Mouse (Mus musculus) neural tube, embryonic 14.5 days (tissue): ENCODE measurements around the gene Lrrc4b. TPM values are rescaled to one million over a fixed set of nuclear protein-coding genes. Genes with fewer than 3 reads are reported as not detected.

Experiments used
- ATAC-seq: fragments of 200-750 bp; cut with Nextera tagmentation; 2 replicates; pipeline ENCODE4 v1.8.0; 2017; ENCODE audit warnings: low read depth, mild to moderate bottlenecking, moderate TSS enrichment, moderate library complexity
- H3K27ac ChIP-seq: fragments of 300-500 bp; sonication (generic); 2 replicates; pipeline ENCODE4 v1.5.1; 2014; ENCODE audit warnings: low read depth, mild to moderate bottlenecking, control low read depth, low read length, moderate library complexity, mixed read lengths
- H3K27me3 ChIP-seq: fragments of 300-500 bp; sonication (generic); 2 replicates; pipeline ENCODE4 v1.6.1; 2014; ENCODE audit warnings: low read length; ENCODE audit not compliant: control insufficient read depth, insufficient read depth
- H3K36me3 ChIP-seq: fragments of 300-500 bp; sonication (generic); 2 replicates; pipeline ENCODE4 v1.6.1; 2014; ENCODE audit warnings: low read length, mixed read lengths; ENCODE audit not compliant: control insufficient read depth, insufficient read depth
- H3K4me1 ChIP-seq: fragments of 300-500 bp; sonication (generic); 2 replicates; pipeline ENCODE4 v1.6.1; 2014; ENCODE audit warnings: low read length; ENCODE audit not compliant: control insufficient read depth, insufficient read depth
- H3K4me2 ChIP-seq: fragments of 300-500 bp; sonication (generic); 2 replicates; pipeline ENCODE4 v1.6.1; 2014; ENCODE audit warnings: mild to moderate bottlenecking, low read depth, low read length, control low read depth
- H3K4me3 ChIP-seq: fragments of 300-500 bp; sonication (generic); 2 replicates; pipeline ENCODE4 v1.5.1; 2014; ENCODE audit warnings: low read depth, low read length, control low read depth, mixed read lengths
- H3K9ac ChIP-seq: fragments of 300-500 bp; sonication (generic); replicated peaks from 2 replicates; pipeline ENCODE4 v1.6.1; 2014; ENCODE audit warnings: low read depth, mild to moderate bottlenecking, control low read depth, low read length, mixed read lengths
- H3K9me3 ChIP-seq: fragments of 300-500 bp; sonication (generic); 2 replicates; pipeline ENCODE4 v1.6.1; 2016; ENCODE audit warnings: low read length; ENCODE audit not compliant: control insufficient read depth
- WGBS: fragments of 180-500 bp; shearing (Covaris S2); extraction: QIAGEN DNeasy Blood & Tissue Kit; methylation state at CpG from one replicate; pipeline ENCODE4 v1.1.7; 2014; 5-methylcytosine and 5-hydroxymethylcytosine counted together
- polyA plus RNA-seq: library from polyadenylated mRNA; unstranded; fragments of >200 nt; fragmentation: Nextera tagmentation; extraction: Ambion mirVana; gene quantifications from 2 replicates; pipeline ENCODE4 v1.2.1, GENCODE M21; 2014

Lrrc4b gene
- polyA plus RNA-seq, 1 experiment from 2014 or later = 28.1 TPM

DNA sequence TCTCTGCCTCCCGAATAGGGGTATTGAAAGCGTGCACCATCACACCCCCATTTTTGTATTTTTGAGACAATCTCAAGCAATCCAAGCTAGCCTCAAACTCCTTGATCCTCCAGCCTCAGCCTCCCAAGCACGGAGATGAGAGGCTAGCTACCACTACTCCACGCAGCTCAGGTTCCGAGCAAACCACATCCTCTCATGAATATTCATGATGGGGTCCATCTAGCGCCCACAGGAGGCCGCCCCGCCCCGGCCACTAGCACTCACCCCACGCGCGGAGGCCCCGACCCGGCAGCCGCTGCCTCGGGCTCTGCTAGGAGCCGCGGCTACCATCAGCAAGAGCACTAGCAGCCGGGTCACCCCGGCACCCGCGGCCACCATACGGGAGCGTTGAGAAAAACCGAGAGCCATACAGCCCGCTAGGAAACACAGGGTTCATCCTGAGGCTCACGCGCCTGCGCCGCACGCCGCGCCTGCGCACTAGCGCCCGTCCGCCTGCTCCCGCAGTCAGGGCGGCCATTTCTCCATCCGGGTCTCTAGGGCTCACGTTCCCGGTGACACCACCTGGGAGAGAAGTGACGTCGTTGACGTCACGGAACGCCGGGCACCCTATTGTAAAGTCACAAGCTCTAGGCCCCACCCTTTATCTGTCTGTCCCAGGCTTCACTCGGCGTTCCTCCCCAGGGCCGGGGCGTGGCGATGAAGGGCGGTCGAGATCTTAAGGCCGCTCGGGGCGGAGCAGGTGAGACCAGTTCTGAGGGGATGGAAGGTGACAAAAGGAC is 67.4 kb downstream of the Lrrc4b start, which contains the start of the genes Emc10 and Fam71e1:
Gene Emc10 (minus strand): TSS at position 538 of the 779 bp plus-strand sequence.
Gene Fam71e1 (plus strand): TSS at position 590 of the 779 bp plus-strand sequence.
- H3K4me3 ChIP-seq = peak within 1 kb of the TSS; percentile 77
- WGBS = under 1% methylated on average over 58 of the region's 58 CpGs
- H3K27me3 ChIP-seq = no peaks in the 10 kb centered on the region
- peaks cover 6% of the 10 kb centered on the region; the same call in 1 of the 2 replicates for H3K4me1 ChIP-seq
- peak within 1 kb of the TSS; percentile 76 for H3K4me2 ChIP-seq
- peak within 1 kb of the TSS; percentile 95 for H3K27ac ChIP-seq
- peak within 1 kb of the TSS; percentile 89 for H3K9ac ChIP-seq
- ATAC-seq = peak; percentile 96
- peaks cover 12% of the 10 kb centered on the region for H3K36me3 ChIP-seq
- no peaks in the 10 kb centered on the region for H3K9me3 ChIP-seq

DNA sequence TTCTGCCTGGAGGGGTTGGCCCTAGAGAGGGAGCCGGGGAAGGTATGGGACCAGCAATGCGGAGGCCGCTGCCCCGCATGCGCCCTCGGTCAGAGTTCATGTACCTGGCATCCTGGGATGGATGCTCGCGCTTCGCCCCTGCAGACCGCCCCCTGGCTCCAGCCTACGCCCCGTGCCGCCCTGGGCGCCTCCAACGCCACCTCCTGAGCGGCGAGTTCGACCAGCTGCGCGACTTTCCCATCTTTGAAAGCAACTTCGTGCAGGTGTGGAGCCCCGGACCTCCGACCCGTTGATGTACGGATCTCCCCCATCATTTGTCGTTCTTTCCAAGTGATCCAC is 67.9 kb downstream of the Lrrc4b start:
- under 1% methylated on average over 24 of the region's 26 CpGs for WGBS
- Histone ChIP-seq H3K9ac (peak overlapping the region; percentile 89), H3K4me2 (peak overlapping the region; percentile 76), H3K4me3 (peak overlapping the region; percentile 77), H3K9me3 (no peaks in the 10 kb centered on the region), H3K36me3 (peaks cover 7% of the 10 kb centered on the region; the same call in 1 of the 2 replicates), H3K27ac (peak overlapping the region; percentile 95), H3K4me1 (peaks cover 6% of the 10 kb centered on the region; the same call in 1 of the 2 replicates), H3K27me3 (no peaks in the 10 kb centered on the region)
- ATAC-seq = no peak; the same call in 1 of the 2 replicates

GRCm38 (mm10) chr7:44497361-44498055 is 68.7 kb downstream of the Lrrc4b start:
- H3K9ac ChIP-seq = peak overlapping the region; percentile 89; the same call in 1 of the 2 replicates
- 87% methylated on average over 10 of the region's 10 CpGs for WGBS
- H3K4me3 ChIP-seq = peak overlapping the region; percentile 77
- no peaks in the 10 kb centered on the region for H3K36me3 ChIP-seq
- H3K27me3 ChIP-seq = no peaks in the 10 kb centered on the region
- no peaks in the 10 kb centered on the region for H3K9me3 ChIP-seq
- peak overlapping the region; percentile 76 for H3K4me2 ChIP-seq
- no peak overlapping the region; the same call in 1 of the 2 replicates for H3K27ac ChIP-seq
- no peak for ATAC-seq
- peaks cover 6% of the 10 kb centered on the region; the same call in 1 of the 2 replicates for H3K4me1 ChIP-seq

- no peak for ATAC-seq
- H3K27me3 ChIP-seq = no peaks in the 10 kb centered on the region
- H3K4me2 ChIP-seq = no peak overlapping the region
- peaks cover 6% of the 10 kb centered on the region; the same call in 1 of the 2 replicates for H3K4me1 ChIP-seq
- no peak overlapping the region for H3K27ac ChIP-seq
- H3K4me3 ChIP-seq = no peak overlapping the region
- WGBS = 81% methylated on average over 1 of the region's 1 CpGs
- H3K36me3 ChIP-seq = no peaks in the 10 kb centered on the region
- H3K9ac ChIP-seq = no peak overlapping the region
- no peaks in the 10 kb centered on the region for H3K9me3 ChIP-seq
Observed at GRCm38 (mm10) chr7:44498922-44499321, 70.1 kb downstream of the Lrrc4b start.

- Histone ChIP-seq H3K36me3 (no peaks in the 10 kb centered on the region), H3K4me1 (peaks cover 6% of the 10 kb centered on the region; the same call in 1 of the 2 replicates), H3K27me3 (no peaks in the 10 kb centered on the region), H3K9ac (no peak overlapping the region), H3K27ac (no peak overlapping the region), H3K9me3 (no peaks in the 10 kb centered on the region), H3K4me2 (no peak overlapping the region), H3K4me3 (no peak overlapping the region)
- WGBS = 66% methylated on average over 19 of the region's 20 CpGs
- ATAC-seq = no peak
Observed at GRCm38 (mm10) chr7:44500046-44500445, 71.2 kb downstream of the Lrrc4b start.

GRCm38 (mm10) chr7:44501563-44502115 is 72.8 kb downstream of the Lrrc4b start:
- Histone ChIP-seq H3K4me3 (no peak overlapping the region), H3K9me3 (no peaks in the 10 kb centered on the region), H3K36me3 (no peaks in the 10 kb centered on the region), H3K27me3 (no peaks in the 10 kb centered on the region), H3K4me2 (no peak overlapping the region), H3K27ac (no peak overlapping the region), H3K4me1 (no peaks in the 10 kb centered on the region), H3K9ac (no peak overlapping the region)
- 38% methylated on average over 5 of the region's 5 CpGs for WGBS
- peak; percentile 58; the same call in 1 of the 2 replicates for ATAC-seq

GRCm38 (mm10) chr7:44507491-44507890 is 78.7 kb downstream of the Lrrc4b start:
- Histone ChIP-seq H3K27me3 (no peaks in the 10 kb centered on the region), H3K9ac (no peak overlapping the region)

More at GRCm38 (mm10) chr7:44507491-44507890, 78.7 kb downstream of the Lrrc4b start:
- Histone ChIP-seq H3K4me2 (no peak overlapping the region), H3K4me3 (no peak overlapping the region), H3K9me3 (no peaks in the 10 kb centered on the region), H3K36me3 (no peaks in the 10 kb centered on the region), H3K4me1 (no peaks in the 10 kb centered on the region), H3K27ac (no peak overlapping the region)
- ATAC-seq = no peak
